Mouse (Mus musculus): ENCODE measurements around the gene Cep152.

DNA sequence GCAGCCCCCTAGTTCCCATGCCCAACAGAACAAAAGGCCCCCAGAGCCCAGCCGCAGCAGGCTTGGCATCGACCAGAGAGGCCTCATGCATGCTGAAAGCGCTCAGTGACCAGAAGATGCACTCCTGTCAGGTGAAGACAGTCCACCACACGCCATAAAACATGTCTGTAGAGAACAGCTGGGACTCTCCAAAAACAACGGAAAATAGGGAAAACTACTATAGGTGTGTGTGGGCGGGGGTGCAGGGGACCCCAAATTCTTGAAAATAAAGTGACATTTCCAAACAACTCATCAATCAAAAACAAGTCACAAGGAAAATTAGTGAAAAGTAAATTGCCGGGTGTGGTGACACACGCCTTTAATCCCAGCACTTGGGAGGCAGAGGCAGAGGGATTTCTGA lies 62.5 kb downstream of the Cep152 start:
- TF ChIP-seq CTCF (IDR thresholded peaks at IDR 0.05; ENCODE audit: low read depth) (no peak), EP300 (IDR thresholded peaks at IDR 0.05; ENCODE audit: low read depth) (no peak)

Measured in heart, postnatal 0 days (tissue).